Mouse (Mus musculus) olfactory bulb, adult 2 months (tissue): ENCODE data around the gene Nol4l.

Experiments used
- CTCF ChIP-seq: fragments of 200-500 bp; IDR thresholded peaks from 2 replicates; pipeline ENCODE4 v1.5.1; 2012; ENCODE audit warnings: low read depth, mild to moderate bottlenecking, low read length, moderate library complexity; ENCODE audit not compliant: insufficient read depth
- POLR2A ChIP-seq: fragments of 200-500 bp; IDR thresholded peaks from 2 replicates; pipeline ENCODE4 v1.6.1; 2012; ENCODE audit warnings: mild to moderate bottlenecking, low read depth, low read length, moderate library complexity; ENCODE audit not compliant: insufficient read depth

DNA sequence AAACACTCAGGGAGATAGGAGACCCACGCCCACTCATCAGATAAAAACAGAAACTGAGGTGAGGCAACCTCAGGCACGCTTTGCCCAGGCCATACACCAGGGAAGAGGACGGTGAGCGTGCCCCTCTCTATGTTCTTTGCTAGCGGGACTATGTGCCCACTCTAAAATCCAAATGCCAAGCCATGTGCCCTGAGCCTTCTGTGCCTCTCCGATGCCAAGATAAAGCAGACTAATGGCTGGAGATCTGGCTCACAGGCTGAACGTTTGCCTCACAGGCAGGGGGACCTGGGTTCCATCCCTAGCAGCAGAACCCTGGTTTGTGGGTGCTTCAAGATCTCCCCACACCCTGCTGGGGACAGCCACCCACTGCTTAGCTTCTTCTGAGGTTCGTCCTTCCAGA lies 19.6 kb downstream of the Nol4l start:
- TF ChIP-seq POLR2A (no peak), CTCF (no peak)
